Mouse (Mus musculus) lung, adult 2 months (tissue): ENCODE results near the gene Pithd1. TPM values are rescaled to one million over a fixed set of nuclear protein-coding genes. Genes with fewer than 3 reads are reported as not detected.
"Not testable (repeated sequence)": the region's sequence is repeated elsewhere in the genome, so short reads cannot be mapped to it uniquely, and the experiment has no call there.

Experiments
- DNase-seq: peaks from one replicate; pipeline ENCODE4 v3.0.0; 2022
- H3K4me1 ChIP-seq: fragments of 200-500 bp; 2 replicates; pipeline ENCODE4 v1.6.1; 2011; ENCODE audit warnings: low read length; ENCODE audit not compliant: control insufficient read depth, insufficient read depth
- H3K4me3 ChIP-seq: fragments of 200-500 bp; replicated peaks from 2 replicates; pipeline ENCODE3; 2011; ENCODE audit warnings: low read depth, mild to moderate bottlenecking, control low read depth, low read length; ENCODE audit errors: extremely low read depth
- CTCF ChIP-seq: fragments of 200-500 bp; IDR thresholded peaks from 2 replicates; pipeline ENCODE4 v1.5.1; 2011; ENCODE audit warnings: mild to moderate bottlenecking, low read length, control low read depth; ENCODE audit not compliant: insufficient read depth
- POLR2A ChIP-seq: fragments of 200-500 bp; IDR thresholded peaks from 2 replicates; pipeline ENCODE4 v1.6.1; 2011; ENCODE audit warnings: low read depth, mild to moderate bottlenecking, control low read depth, low read length, borderline replicate concordance; ENCODE audit errors: extremely low read depth
- WGBS: fragments of 180-500 bp; shearing (Covaris S2); methylation state at CpG from one replicate; pipeline ENCODE4 v1.1.7; 2018; 5-methylcytosine and 5-hydroxymethylcytosine counted together
- polyA plus RNA-seq: library from polyadenylated mRNA; depleted of rRNA; stranded (reverse); fragments of >200 nt; gene quantifications from 2 replicates; pipeline ENCODE4 v1.2.3, GENCODE M21; 2012

The Pithd1 gene
- polyA plus RNA-seq, 1 experiment, result 33.5 TPM

- no peak for DNase-seq
- TF ChIP-seq CTCF, result no peak
- TF ChIP-seq POLR2A, result no peak
- Histone ChIP-seq H3K4me3 (no peak overlapping the region), H3K4me1 (no peaks in the 10 kb centered on the region; the same call in 1 of the 2 replicates)
- WGBS, result 68% methylated on average over 9 of the region's 9 CpGs
Observed at GRCm38 (mm10) chr4:135987714-135988113, 650 bp upstream of the Pithd1 start.

- DNase-seq, result no peak
- WGBS, result 7% methylated on average over 23 of the region's 23 CpGs
- Histone ChIP-seq H3K4me1 (no peaks in the 10 kb centered on the region; the same call in 1 of the 2 replicates), H3K4me3 (peak overlapping the region; percentile 89)
- TF ChIP-seq CTCF (no peak), POLR2A (no peak)
Observed at GRCm38 (mm10) chr4:135986301-135986942, 642 bp downstream of the Pithd1 start.

- Histone ChIP-seq H3K4me3 (no peak overlapping the region), H3K4me1 (no peaks in the 10 kb centered on the region; the same call in 1 of the 2 replicates)
- 84% methylated on average over 7 of the region's 7 CpGs for WGBS
- DNase-seq, result no peak
- TF ChIP-seq CTCF, result no peak
Observed at GRCm38 (mm10) chr4:135985769-135986168, 1.3 kb downstream of the Pithd1 start.

GRCm38 (mm10) chr4:135985193-135985592 lies 1.9 kb downstream of the Pithd1 start:
- 82% methylated on average over 5 of the region's 5 CpGs for WGBS
- no peaks in the 10 kb centered on the region; the same call in 1 of the 2 replicates for H3K4me1 ChIP-seq
- H3K4me3 ChIP-seq, result no peak overlapping the region
- TF ChIP-seq POLR2A (no peak), CTCF (no peak)
- DNase-seq, result no peak

GRCm38 (mm10) chr4:135984556-135984955 lies 2.5 kb downstream of the Pithd1 start:
- no peak for DNase-seq
- no peak for TF ChIP-seq CTCF
- no peak for TF ChIP-seq POLR2A
- H3K4me3 ChIP-seq, result no peak overlapping the region
- WGBS, result 80% methylated on average over 5 of the region's 5 CpGs
- no peaks in the 10 kb centered on the region; the same call in 1 of the 2 replicates for H3K4me1 ChIP-seq

GRCm38 (mm10) chr4:135981524-135982063 lies 5.5 kb downstream of the Pithd1 start:
- WGBS, result 46% methylated on average over 7 of the region's 7 CpGs
- Histone ChIP-seq H3K4me3 (no peak overlapping the region), H3K4me1 (no peaks in the 10 kb centered on the region; the same call in 1 of the 2 replicates)
- TF ChIP-seq CTCF (no peak), POLR2A (no peak)
- no peak for DNase-seq

- WGBS, result 94% methylated on average over 5 of the region's 5 CpGs
- not testable (repeated sequence) for H3K4me3 ChIP-seq, H3K4me1 ChIP-seq, DNase-seq
Observed at GRCm38 (mm10) chr4:135980223-135980622, 6.8 kb downstream of the Pithd1 start.

GRCm38 (mm10) chr4:135976146-135976545 lies 10.9 kb downstream of the Pithd1 start:
- TF ChIP-seq POLR2A, result no peak
- no peak for TF ChIP-seq CTCF
- DNase-seq, result no peak
- Histone ChIP-seq H3K4me3 (no peak overlapping the region), H3K4me1 (peaks cover 10% of the 10 kb centered on the region)
- 94% methylated on average over 12 of the region's 12 CpGs for WGBS

GRCm38 (mm10) chr4:135972911-135973811 lies 13.9 kb downstream of the Pithd1 start:
- TF ChIP-seq POLR2A (no peak), CTCF (no peak)
- Histone ChIP-seq H3K4me1 (peaks cover 10% of the 10 kb centered on the region), H3K4me3 (peak overlapping the region; percentile 82)
- 45% methylated on average over 13 of the region's 13 CpGs for WGBS
- DNase-seq, result no peak

- under 1% methylated on average over 19 of the region's 19 CpGs for WGBS
- TF ChIP-seq CTCF, result no peak
- peak; percentile 70; the same call in 1 of the 2 replicates for TF ChIP-seq POLR2A
- Histone ChIP-seq H3K4me3 (peak within 1 kb of the TSS; percentile 82), H3K4me1 (peaks cover 10% of the 10 kb centered on the region)
- DNase-seq, result peak; percentile 86
Observed at GRCm38 (mm10) chr4:135972556-135972906, 14.5 kb downstream of the Pithd1 start, which contains the start of gene Lypla2. Lypla2 (minus strand) TSS chr4:135972626.
